Mouse (Mus musculus) urinary bladder, postnatal 14 days (tissue): Measurements from ENCODE around the gene Proz.
"Not testable (repeated sequence)": the region's sequence is repeated elsewhere in the genome, so short reads cannot be mapped to it uniquely, and the experiment has no call there.

Source experiments
- DNase-seq: peaks from one replicate; pipeline ENCODE4 v3.0.0; 2021; ENCODE audit warnings: low spot score

The Proz gene

GRCm38 (mm10) chr8:13060441-13061150 is at the start of gene Proz:
Gene Proz (plus strand): TSS chr8:13060914.
- no peak for DNase-seq

GRCm38 (mm10) chr8:13019560-13019959 is 41.2 kb upstream of the Proz start:
- no peak for DNase-seq

- no peak for DNase-seq
These were observed 38.9 kb upstream of the Proz start for GRCm38 (mm10) chr8:13021830-13022229.

- DNase-seq = no peak
These were observed 35.1 kb upstream of the Proz start, which contains the start of gene F7 for GRCm38 (mm10) chr8:13025487-13026224. Gene F7 (plus strand): TSS chr8:13026034.

- DNase-seq = no peak
These were observed 33.1 kb upstream of the Proz start for GRCm38 (mm10) chr8:13027615-13028014.

GRCm38 (mm10) chr8:13028482-13028881 is 32.2 kb upstream of the Proz start:
- no peak for DNase-seq

GRCm38 (mm10) chr8:13036346-13036812 is 24.3 kb upstream of the Proz start:
- no peak for DNase-seq

- no peak for DNase-seq
These were observed 23.7 kb upstream of the Proz start, which contains the start of gene F10 for GRCm38 (mm10) chr8:13037015-13037414. Gene F10 (plus strand): TSS chr8:13037308.

GRCm38 (mm10) chr8:13037569-13037968 is 23.1 kb upstream of the Proz start:
- no peak for DNase-seq

GRCm38 (mm10) chr8:13039054-13039453 is 21.7 kb upstream of the Proz start:
- no peak for DNase-seq

GRCm38 (mm10) chr8:13041459-13041858 is 19.3 kb upstream of the Proz start:
- no peak for DNase-seq

- DNase-seq = no peak
These were observed 13.1 kb upstream of the Proz start for GRCm38 (mm10) chr8:13047652-13048051.

GRCm38 (mm10) chr8:13050550-13050949 is 10.2 kb upstream of the Proz start:
- no peak for DNase-seq

- no peak for DNase-seq
These were observed 3.4 kb upstream of the Proz start for GRCm38 (mm10) chr8:13057351-13057750.

GRCm38 (mm10) chr8:13063112-13063511 is 2.4 kb downstream of the Proz start:
- no peak for DNase-seq

- DNase-seq = no peak
These were observed 12.5 kb downstream of the Proz start for GRCm38 (mm10) chr8:13073255-13073654.

- no peak for DNase-seq
These were observed 14.3 kb downstream of the Proz start for GRCm38 (mm10) chr8:13075044-13075443.

- not testable (repeated sequence) for DNase-seq
These were observed 14.9 kb downstream of the Proz start for GRCm38 (mm10) chr8:13075579-13075978.

GRCm38 (mm10) chr8:13077542-13077941 is 16.8 kb downstream of the Proz start:
- DNase-seq = no peak

- peak; percentile 92 for DNase-seq
These were observed 44.0 kb downstream of the Proz start for GRCm38 (mm10) chr8:13104691-13105086.

- peak; percentile 98 for DNase-seq
These were observed 44.6 kb downstream of the Proz start, which contains the start of the genes Pcid2 and Cul4a for GRCm38 (mm10) chr8:13105087-13105881. Gene Pcid2 (minus strand): TSS chr8:13105459. Gene Cul4a (plus strand): TSS chr8:13105621.

- no peak for DNase-seq
These were observed 45.3 kb downstream of the Proz start for GRCm38 (mm10) chr8:13105908-13106551.
